Mouse (Mus musculus) megakaryocyte, embryonic 14.5 days (primary cell): ENCODE measurements around the gene Hirip3.

Experiments used
- FLI1 ChIP-seq: IDR thresholded peaks from 2 replicates; pipeline ENCODE4 v1.6.1; 2012; ENCODE audit warnings: low read length, inconsistent platforms, mixed read lengths
- GATA1 ChIP-seq: IDR thresholded peaks from 3 replicates; pipeline ENCODE4 v1.6.1; 2012; ENCODE audit warnings: mixed read lengths, low read length, inconsistent platforms, borderline replicate concordance

- TF ChIP-seq GATA1 = no peak
- TF ChIP-seq FLI1 = no peak
These were observed 8.3 kb upstream of the Hirip3 start for GRCm38 (mm10) chr7:126853454-126853853.
